Mouse (Mus musculus) induced T-regulatory cell, adult 2 months (primary cell): ENCODE results near the gene Magea8.
"Not testable (repeated sequence)": the region's sequence is repeated elsewhere in the genome, so short reads cannot be mapped to it uniquely, and the experiment has no call there.

Experiments
- DNase-seq: peaks from one replicate; pipeline ENCODE4 v3.0.0-alpha.2; 2012; ENCODE audit warnings: low read depth

The Magea8 gene

GRCm38 (mm10) chrX:154995750-154996149 lies at the start of gene Magea8:
Gene Magea8, minus strand, starts transcription at chrX:154995850.
- DNase-seq: not testable (repeated sequence)

GRCm38 (mm10) chrX:154949405-154949804 lies 46.2 kb downstream of the Magea8 start, which contains the start of gene Magea3:
Gene Magea3, minus strand, starts transcription at chrX:154949505.
- DNase-seq: not testable (repeated sequence)

- DNase-seq: not testable (repeated sequence)
Measured at GRCm38 (mm10) chrX:154935887-154936286, 59.8 kb downstream of the Magea8 start, which contains the start of gene Magea6. Gene Magea6, minus strand, starts transcription at chrX:154935987.
